Mouse (Mus musculus): ENCODE data around the gene Aqp7. TPM values are rescaled to one million over a fixed set of nuclear protein-coding genes. Genes with fewer than 3 reads are reported as not detected.
A peak's percentile ranks its signal among the peaks of the same experiment; 100 is the strongest.

Gene Aqp7
- polyA plus RNA-seq, 1 experiment from 2014 or later = not detected

- no peak overlapping the region for H3K4me3 ChIP-seq (ENCODE audit: low read depth, low read length)
- H3K4me1 ChIP-seq (replicated peaks; ENCODE audit: control insufficient read depth, insufficient read depth, low read length) = no peaks in the 10 kb centered on the region
- no peaks in the 10 kb centered on the region for H3K9me3 ChIP-seq (ENCODE audit: control insufficient read depth, low read length)
- no peak overlapping the region for H3K9ac ChIP-seq (ENCODE audit: low read length)
- DNase-seq (ENCODE audit: low spot score) (no peak), ATAC-seq (replicated peaks; ENCODE audit: low FRiP score) (no peak)
- H3K27ac ChIP-seq (ENCODE audit: low read depth, low read length) = no peak overlapping the region
- no peaks in the 10 kb centered on the region for H3K27me3 ChIP-seq (ENCODE audit: control insufficient read depth, insufficient read depth, low read length)
- H3K4me2 ChIP-seq (ENCODE audit: low read depth, low read length, severe bottlenecking) = no peak overlapping the region
- WGBS = 82% methylated on average over 14 of the region's 14 CpGs
- no peaks in the 10 kb centered on the region for H3K36me3 ChIP-seq (ENCODE audit: control insufficient read depth, insufficient read depth, low read length)
These were observed 23.8 kb upstream of the Aqp7 start for GRCm38 (mm10) chr4:41071500-41072429.

GRCm38 (mm10) chr4:41065196-41065595 is 17.3 kb upstream of the Aqp7 start:
- 94% methylated on average over 4 of the region's 4 CpGs for WGBS
- Histone ChIP-seq H3K27me3 (ENCODE audit: control insufficient read depth, insufficient read depth, low read length) (no peaks in the 10 kb centered on the region), H3K4me3 (ENCODE audit: low read depth, low read length) (no peak overlapping the region), H3K9me3 (ENCODE audit: control insufficient read depth, low read length) (no peaks in the 10 kb centered on the region), H3K9ac (ENCODE audit: low read length) (no peak overlapping the region), H3K4me2 (ENCODE audit: low read depth, low read length, severe bottlenecking) (no peak overlapping the region), H3K27ac (ENCODE audit: low read depth, low read length) (no peak overlapping the region), H3K4me1 (replicated peaks; ENCODE audit: control insufficient read depth, insufficient read depth, low read length) (0 out of 2 replicates have a peak, but pooled peaks cover 2% of the 10 kb centered on the region), H3K36me3 (ENCODE audit: control insufficient read depth, insufficient read depth, low read length) (no peaks in the 10 kb centered on the region)
- ATAC-seq (replicated peaks; ENCODE audit: low FRiP score) = no peak
- no peak for DNase-seq (ENCODE audit: low spot score)

DNA sequence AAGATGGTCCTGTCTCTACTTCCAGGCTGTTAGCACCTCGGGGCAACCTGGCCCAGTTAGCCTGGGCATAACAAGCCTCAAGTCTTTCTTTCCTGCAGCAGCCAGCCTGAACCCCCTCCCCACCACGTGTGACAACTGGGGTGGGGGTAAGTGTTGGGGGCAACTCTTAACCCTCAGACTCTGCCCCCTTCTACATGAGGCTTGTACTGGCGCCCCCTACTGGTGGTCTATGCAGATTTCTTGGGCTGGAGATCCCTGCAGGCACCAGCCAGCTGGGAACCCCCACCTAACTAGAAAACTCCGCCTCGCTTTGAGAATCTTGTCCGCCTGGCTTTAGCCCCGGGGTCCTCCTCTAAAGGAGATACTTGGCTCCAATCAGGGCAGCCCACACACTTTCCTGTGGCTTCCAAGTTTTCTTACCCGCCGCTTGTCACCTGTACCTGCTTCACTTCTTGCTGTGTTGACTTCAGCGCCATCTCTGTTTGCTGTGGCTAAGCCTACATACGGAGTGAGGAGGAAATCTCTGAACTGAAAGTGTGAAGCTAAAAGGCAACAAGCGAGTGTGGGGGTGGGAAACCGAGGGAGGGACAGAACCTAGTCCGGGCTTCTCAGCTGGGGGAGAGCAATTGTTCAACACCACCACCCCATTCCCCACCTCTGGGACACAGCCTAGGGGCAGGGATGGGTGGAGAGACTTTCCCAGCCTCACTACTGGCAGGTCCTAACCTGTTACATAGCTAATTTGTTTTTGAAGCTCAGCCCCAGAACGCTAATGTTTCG is 16.1 kb upstream of the Aqp7 start:
- H3K9me3 ChIP-seq (ENCODE audit: control insufficient read depth, low read length) = no peaks in the 10 kb centered on the region
- H3K9ac ChIP-seq (ENCODE audit: low read length) = no peak overlapping the region
- H3K27ac ChIP-seq (ENCODE audit: low read depth, low read length) = no peak overlapping the region
- H3K4me2 ChIP-seq (ENCODE audit: low read depth, low read length, severe bottlenecking) = 0 out of 2 replicates have a peak overlapping the region, but pooled peaks have one; percentile 8
- ATAC-seq (replicated peaks; ENCODE audit: low FRiP score) (no peak), DNase-seq (ENCODE audit: low spot score) (peak; percentile 67)
- 0 out of 2 replicates have a peak, but pooled peaks cover 2% of the 10 kb centered on the region for H3K4me1 ChIP-seq (replicated peaks; ENCODE audit: control insufficient read depth, insufficient read depth, low read length)
- no peaks in the 10 kb centered on the region for H3K36me3 ChIP-seq (ENCODE audit: control insufficient read depth, insufficient read depth, low read length)
- no peaks in the 10 kb centered on the region for H3K27me3 ChIP-seq (ENCODE audit: control insufficient read depth, insufficient read depth, low read length)
- WGBS = 22% methylated on average over 16 of the region's 16 CpGs
- no peak overlapping the region for H3K4me3 ChIP-seq (ENCODE audit: low read depth, low read length)

DNA sequence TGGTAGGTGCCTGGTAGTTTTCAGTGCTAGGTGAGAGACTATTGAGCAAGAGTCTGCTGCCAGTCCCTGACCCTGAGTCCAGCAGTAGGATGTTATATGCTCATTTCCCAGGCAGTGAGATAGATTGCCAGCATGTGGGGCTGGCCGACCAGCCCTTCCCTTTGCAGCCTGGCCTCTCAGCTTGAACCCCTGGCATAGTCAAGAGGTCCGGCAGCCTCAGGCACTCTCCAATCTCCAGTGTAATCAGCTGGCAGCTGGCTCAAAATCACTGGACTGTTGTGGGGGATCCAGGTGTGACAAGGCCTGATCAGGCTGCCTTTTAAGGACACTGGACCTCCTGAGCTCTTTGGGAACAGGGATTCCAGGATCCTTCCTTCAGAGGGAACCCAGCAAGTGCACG is 15.4 kb upstream of the Aqp7 start:
- Histone ChIP-seq H3K4me2 (ENCODE audit: low read depth, low read length, severe bottlenecking) (no peak overlapping the region), H3K4me1 (replicated peaks; ENCODE audit: control insufficient read depth, insufficient read depth, low read length) (0 out of 2 replicates have a peak, but pooled peaks cover 2% of the 10 kb centered on the region), H3K27me3 (ENCODE audit: control insufficient read depth, insufficient read depth, low read length) (no peaks in the 10 kb centered on the region), H3K9me3 (ENCODE audit: control insufficient read depth, low read length) (no peaks in the 10 kb centered on the region), H3K4me3 (ENCODE audit: low read depth, low read length) (no peak overlapping the region), H3K36me3 (ENCODE audit: control insufficient read depth, insufficient read depth, low read length) (no peaks in the 10 kb centered on the region), H3K27ac (ENCODE audit: low read depth, low read length) (no peak overlapping the region), H3K9ac (ENCODE audit: low read length) (no peak overlapping the region)
- DNase-seq (ENCODE audit: low spot score) (no peak), ATAC-seq (replicated peaks; ENCODE audit: low FRiP score) (no peak)
- WGBS = 55% methylated on average over 3 of the region's 3 CpGs

GRCm38 (mm10) chr4:41057361-41057760 is 9.4 kb upstream of the Aqp7 start:
- H3K4me2 ChIP-seq (ENCODE audit: low read depth, low read length, severe bottlenecking) = no peak overlapping the region
- H3K9me3 ChIP-seq (ENCODE audit: control insufficient read depth, low read length) = no peaks in the 10 kb centered on the region
- H3K36me3 ChIP-seq (ENCODE audit: control insufficient read depth, insufficient read depth, low read length) = no peaks in the 10 kb centered on the region
- no peak overlapping the region for H3K27ac ChIP-seq (ENCODE audit: low read depth, low read length)
- DNase-seq (ENCODE audit: low spot score) (no peak), ATAC-seq (replicated peaks; ENCODE audit: low FRiP score) (no peak)
- no peak overlapping the region for H3K9ac ChIP-seq (ENCODE audit: low read length)
- no peaks in the 10 kb centered on the region for H3K4me1 ChIP-seq (replicated peaks; ENCODE audit: control insufficient read depth, insufficient read depth, low read length)
- H3K4me3 ChIP-seq (ENCODE audit: low read depth, low read length) = no peak overlapping the region
- WGBS = 79% methylated on average over 8 of the region's 9 CpGs
- no peaks in the 10 kb centered on the region for H3K27me3 ChIP-seq (ENCODE audit: control insufficient read depth, insufficient read depth, low read length)

GRCm38 (mm10) chr4:41056742-41057332 is 8.9 kb upstream of the Aqp7 start:
- H3K27ac ChIP-seq (ENCODE audit: low read depth, low read length) = no peak overlapping the region
- no peak for DNase-seq (ENCODE audit: low spot score)
- WGBS = 66% methylated on average over 7 of the region's 7 CpGs

GRCm38 (mm10) chr4:41056253-41056652 is 8.3 kb upstream of the Aqp7 start:
- no peak overlapping the region for H3K4me3 ChIP-seq (ENCODE audit: low read depth, low read length)
- ATAC-seq (replicated peaks; ENCODE audit: low FRiP score) (no peak), DNase-seq (ENCODE audit: low spot score) (no peak)
- H3K9me3 ChIP-seq (ENCODE audit: control insufficient read depth, low read length) = no peaks in the 10 kb centered on the region
- H3K36me3 ChIP-seq (ENCODE audit: control insufficient read depth, insufficient read depth, low read length) = no peaks in the 10 kb centered on the region
- H3K4me1 ChIP-seq (replicated peaks; ENCODE audit: control insufficient read depth, insufficient read depth, low read length) = no peaks in the 10 kb centered on the region
- no peak overlapping the region for H3K27ac ChIP-seq (ENCODE audit: low read depth, low read length)
- no peak overlapping the region for H3K9ac ChIP-seq (ENCODE audit: low read length)
- WGBS = 33% methylated on average over 1 of the region's 1 CpGs
- H3K4me2 ChIP-seq (ENCODE audit: low read depth, low read length, severe bottlenecking) = no peak overlapping the region
- H3K27me3 ChIP-seq (ENCODE audit: control insufficient read depth, insufficient read depth, low read length) = no peaks in the 10 kb centered on the region

More at GRCm38 (mm10) chr4:41056742-41057332, 8.9 kb upstream of the Aqp7 start:
- Histone ChIP-seq H3K4me3 (ENCODE audit: low read depth, low read length) (no peak overlapping the region), H3K9ac (ENCODE audit: low read length) (no peak overlapping the region), H3K9me3 (ENCODE audit: control insufficient read depth, low read length) (no peaks in the 10 kb centered on the region), H3K27me3 (ENCODE audit: control insufficient read depth, insufficient read depth, low read length) (no peaks in the 10 kb centered on the region), H3K36me3 (ENCODE audit: control insufficient read depth, insufficient read depth, low read length) (no peaks in the 10 kb centered on the region), H3K4me2 (ENCODE audit: low read depth, low read length, severe bottlenecking) (no peak overlapping the region), H3K4me1 (replicated peaks; ENCODE audit: control insufficient read depth, insufficient read depth, low read length) (no peaks in the 10 kb centered on the region)
- ATAC-seq (replicated peaks; ENCODE audit: low FRiP score) = no peak

- Histone ChIP-seq H3K4me1 (replicated peaks; ENCODE audit: control insufficient read depth, insufficient read depth, low read length) (no peaks in the 10 kb centered on the region), H3K36me3 (ENCODE audit: control insufficient read depth, insufficient read depth, low read length) (no peaks in the 10 kb centered on the region), H3K4me2 (ENCODE audit: low read depth, low read length, severe bottlenecking) (no peak overlapping the region), H3K27ac (ENCODE audit: low read depth, low read length) (no peak overlapping the region), H3K4me3 (ENCODE audit: low read depth, low read length) (no peak overlapping the region), H3K9me3 (ENCODE audit: control insufficient read depth, low read length) (no peaks in the 10 kb centered on the region), H3K27me3 (ENCODE audit: control insufficient read depth, insufficient read depth, low read length) (no peaks in the 10 kb centered on the region), H3K9ac (ENCODE audit: low read length) (no peak overlapping the region)
- WGBS = 84% methylated on average over 13 of the region's 13 CpGs
- ATAC-seq (replicated peaks; ENCODE audit: low FRiP score) (no peak), DNase-seq (ENCODE audit: low spot score) (no peak)
These were observed 7.2 kb upstream of the Aqp7 start for GRCm38 (mm10) chr4:41055111-41055510.
